Mouse (Mus musculus): Measurements from ENCODE around the gene Pnmal2.

DNA sequence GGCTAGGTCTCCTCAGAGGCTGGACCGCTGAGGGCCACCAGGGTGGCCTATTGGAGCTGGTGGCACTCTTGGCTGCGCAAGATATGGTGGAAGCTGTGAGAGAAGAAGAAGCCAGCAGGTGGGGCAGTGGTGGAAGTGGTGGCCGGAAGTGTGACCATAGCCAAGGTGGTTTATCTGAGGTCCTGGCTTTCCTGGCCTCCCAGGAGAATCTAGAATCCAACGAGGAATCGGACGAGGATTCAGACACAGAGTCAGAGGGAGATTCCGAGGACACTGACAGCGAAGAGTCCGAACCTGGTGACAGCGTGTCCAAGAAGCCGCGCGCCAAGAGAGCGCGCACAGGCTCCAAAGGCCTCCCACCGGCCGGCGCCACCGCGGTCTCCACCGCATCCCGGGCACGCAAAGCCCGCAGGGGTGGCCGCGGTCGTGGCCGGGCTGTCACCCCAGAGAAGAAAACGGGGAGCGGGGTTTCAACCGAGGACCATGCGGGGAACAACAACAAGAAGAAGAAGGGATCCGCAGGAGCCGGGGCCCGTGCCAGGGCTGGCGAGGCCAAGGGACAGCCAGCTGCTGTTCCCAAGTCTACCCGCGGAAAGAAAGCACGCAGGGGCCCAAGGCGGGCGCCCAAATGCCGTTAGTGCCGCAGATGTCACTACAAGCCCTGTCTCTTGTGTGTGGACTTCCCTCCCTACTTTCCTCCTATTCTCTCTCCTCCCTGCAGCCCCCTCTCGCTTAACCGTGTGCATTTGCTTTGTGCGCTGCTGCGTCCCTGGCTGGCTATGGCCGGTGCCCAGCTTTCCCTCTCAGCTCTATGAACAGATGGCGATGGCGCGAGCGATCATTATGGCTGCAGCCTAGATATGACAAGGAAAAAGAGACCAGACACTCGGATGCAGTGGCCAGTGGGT is 2.2 kb downstream of the Pnmal2 start:
- TF ChIP-seq POLR2A (IDR thresholded peaks at IDR 0.05; ENCODE audit: control insufficient read depth, extremely low read depth, insufficient read depth, low read length, poor library complexity) (no peak), CTCF (IDR thresholded peaks at IDR 0.05; ENCODE audit: borderline replicate concordance, control insufficient read depth, extremely low read depth, insufficient read depth, low read length, poor library complexity) (no peak)
